Mouse (Mus musculus): ENCODE measurements around the gene Hoxa6.

Hoxa6 gene

GRCm38 (mm10) chr6:52240389-52241000 is 32.0 kb upstream of the Hoxa6 start, which contains the start of gene Hoxa10:
Gene Hoxa10, minus strand, starts transcription at chr6:52240854.
- no peak for DNase-seq

- DNase-seq, result no peak
Observed at GRCm38 (mm10) chr6:52239625-52240388, 31.3 kb upstream of the Hoxa6 start.

GRCm38 (mm10) chr6:52238976-52239375 is 30.5 kb upstream of the Hoxa6 start:
- DNase-seq, result no peak

- no peak for DNase-seq
Observed at GRCm38 (mm10) chr6:52238155-52238545, 29.6 kb upstream of the Hoxa6 start.

GRCm38 (mm10) chr6:52237346-52238154 is 29.0 kb upstream of the Hoxa6 start:
- DNase-seq, result no peak

- DNase-seq, result no peak
Observed at GRCm38 (mm10) chr6:52236806-52237205, 28.3 kb upstream of the Hoxa6 start.

GRCm38 (mm10) chr6:52235866-52236265 is 27.3 kb upstream of the Hoxa6 start:
- DNase-seq, result no peak

GRCm38 (mm10) chr6:52235267-52235666 is 26.7 kb upstream of the Hoxa6 start:
- no peak for DNase-seq

GRCm38 (mm10) chr6:52234428-52235140 is 26.1 kb upstream of the Hoxa6 start:
- no peak for DNase-seq

- no peak for DNase-seq
Observed at GRCm38 (mm10) chr6:52233546-52234427, 25.3 kb upstream of the Hoxa6 start.

- no peak for DNase-seq
Observed at GRCm38 (mm10) chr6:52232984-52233545, 24.5 kb upstream of the Hoxa6 start.

- DNase-seq, result no peak
Observed at GRCm38 (mm10) chr6:52232568-52232965, 24.0 kb upstream of the Hoxa6 start.

- no peak for DNase-seq
Observed at GRCm38 (mm10) chr6:52231885-52232567, 23.5 kb upstream of the Hoxa6 start.

GRCm38 (mm10) chr6:52230516-52231165 is 22.1 kb upstream of the Hoxa6 start, which contains the start of gene Hoxa9:
Gene Hoxa9, minus strand, starts transcription at chr6:52231089.
- DNase-seq, result no peak

- DNase-seq, result no peak
Observed at GRCm38 (mm10) chr6:52229558-52230416, 21.3 kb upstream of the Hoxa6 start.

- no peak for DNase-seq
Observed at GRCm38 (mm10) chr6:52228475-52229465, 20.2 kb upstream of the Hoxa6 start.

- no peak for DNase-seq
Observed at GRCm38 (mm10) chr6:52227470-52228222, 19.1 kb upstream of the Hoxa6 start.

Data from cerebellum, postnatal 36 days (tissue).